Mouse (Mus musculus) heart, embryonic 15.5 days (tissue): ENCODE measurements around the gene Sox5. TPM values are rescaled to one million over a fixed set of nuclear protein-coding genes. Genes with fewer than 3 reads are reported as not detected.

ENCODE experiments used
- ATAC-seq: fragments of 200-750 bp; cut with Nextera tagmentation; replicated peaks from 2 replicates; pipeline ENCODE4 v1.8.0; 2017; ENCODE audit warnings: low read depth, moderate TSS enrichment; ENCODE audit not compliant: insufficient number of reproducible peaks, insufficient read depth, low FRiP score
- H3K27ac ChIP-seq: fragments of 300-500 bp; sonication (generic); 2 replicates; pipeline ENCODE4 v1.5.1; 2015; ENCODE audit warnings: mild to moderate bottlenecking, inconsistent platforms
- H3K27me3 ChIP-seq: fragments of 300-500 bp; sonication (generic); 2 replicates; pipeline ENCODE4 v1.6.1; 2015; ENCODE audit warnings: inconsistent platforms
- H3K36me3 ChIP-seq: fragments of 300-500 bp; sonication (generic); 2 replicates; pipeline ENCODE4 v1.6.1; 2015; ENCODE audit warnings: mild to moderate bottlenecking, inconsistent platforms
- H3K4me1 ChIP-seq: fragments of 300-500 bp; sonication (generic); replicated peaks from 2 replicates; pipeline ENCODE4 v1.6.1; 2015; ENCODE audit warnings: inconsistent platforms
- H3K4me2 ChIP-seq: fragments of 300-500 bp; sonication (generic); 2 replicates; pipeline ENCODE4 v1.6.1; 2015; ENCODE audit warnings: inconsistent platforms, mild to moderate bottlenecking, moderate library complexity
- H3K4me3 ChIP-seq: fragments of 300-500 bp; sonication (generic); 2 replicates; pipeline ENCODE4 v1.5.1; 2015; ENCODE audit warnings: mild to moderate bottlenecking, inconsistent platforms
- H3K9ac ChIP-seq: fragments of 300-500 bp; sonication (generic); 2 replicates; pipeline ENCODE4 v1.6.1; 2015; ENCODE audit warnings: mild to moderate bottlenecking, inconsistent platforms
- H3K9me3 ChIP-seq: fragments of 300-500 bp; sonication (generic); replicated peaks from 2 replicates; pipeline ENCODE4 v1.6.1; 2016; ENCODE audit warnings: inconsistent platforms
- WGBS: fragments of 180-500 bp; shearing (Covaris S2); methylation state at CpG from one replicate; pipeline ENCODE4 v1.1.7; 2015; ENCODE audit warnings: mixed read lengths; 5-methylcytosine and 5-hydroxymethylcytosine counted together
- polyA plus RNA-seq: library from polyadenylated mRNA; unstranded; fragments of >200 nt; fragmentation: Nextera tagmentation; extraction: Ambion mirVana; gene quantifications from 2 replicates; pipeline ENCODE4 v1.2.1, GENCODE M21; 2015

The Sox5 gene
- polyA plus RNA-seq, 1 experiment from 2014 or later: 8.9 TPM

DNA sequence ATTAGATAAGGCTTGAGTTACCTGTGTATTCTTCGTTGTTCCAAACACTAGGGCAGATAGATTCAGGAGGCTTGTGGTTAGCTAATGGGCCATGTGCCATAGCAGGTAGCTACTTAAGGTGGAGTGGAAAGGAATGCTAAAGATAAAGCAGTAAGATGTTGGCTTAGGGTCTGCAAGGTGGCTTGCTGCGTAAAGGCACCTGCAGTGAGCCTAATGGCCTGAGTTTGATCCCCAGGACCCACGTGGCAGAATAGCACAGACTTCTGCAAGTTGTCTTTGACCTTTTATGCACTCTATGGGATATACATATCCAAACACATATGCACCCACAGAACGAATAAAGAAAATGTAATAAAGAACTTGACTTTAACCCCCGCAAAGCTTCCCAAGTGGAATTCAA, 181.4 kb downstream of the Sox5 start:
- H3K4me1 ChIP-seq: no peaks in the 10 kb centered on the region
- H3K9me3 ChIP-seq: no peaks in the 10 kb centered on the region
- H3K36me3 ChIP-seq: no peaks in the 10 kb centered on the region
- no peak overlapping the region for H3K9ac ChIP-seq
- 77% methylated on average over 5 of the region's 5 CpGs for WGBS
- no peak for ATAC-seq
- no peak overlapping the region for H3K4me3 ChIP-seq
- H3K27me3 ChIP-seq: no peaks in the 10 kb centered on the region
- no peak overlapping the region for H3K27ac ChIP-seq
- H3K4me2 ChIP-seq: no peak overlapping the region

DNA sequence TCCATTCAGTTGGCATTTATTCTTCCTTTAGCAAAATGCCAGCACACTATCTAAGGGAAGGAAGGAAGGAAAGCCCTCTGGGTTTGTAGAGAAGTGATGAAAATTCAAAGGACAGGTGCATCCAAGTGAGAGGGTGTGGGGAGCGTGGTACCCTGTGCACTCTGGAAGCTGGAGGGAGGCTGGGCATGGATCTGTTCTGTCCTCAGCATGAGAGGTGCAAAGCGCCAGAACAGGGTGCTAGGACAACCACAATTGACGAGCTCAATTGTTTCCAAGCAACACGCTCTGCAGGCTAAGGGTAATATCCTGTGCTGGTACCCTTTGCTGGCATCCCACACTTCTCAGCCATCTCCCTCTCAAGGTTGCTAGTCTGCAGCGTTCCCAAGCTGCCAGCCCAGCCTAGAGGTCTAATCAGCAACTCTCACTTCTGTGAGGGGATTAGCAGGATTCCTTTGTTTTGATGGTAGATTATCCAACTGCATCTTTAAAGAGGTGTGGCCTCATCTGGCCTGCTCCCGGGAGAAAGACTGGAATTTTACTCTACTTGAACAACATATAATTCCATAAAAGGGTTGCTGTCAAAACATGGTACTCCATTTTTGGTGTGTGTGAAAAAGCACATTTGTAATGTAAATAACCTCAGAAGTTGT, 183.3 kb downstream of the Sox5 start:
- H3K4me1 ChIP-seq: no peaks in the 10 kb centered on the region

DNA sequence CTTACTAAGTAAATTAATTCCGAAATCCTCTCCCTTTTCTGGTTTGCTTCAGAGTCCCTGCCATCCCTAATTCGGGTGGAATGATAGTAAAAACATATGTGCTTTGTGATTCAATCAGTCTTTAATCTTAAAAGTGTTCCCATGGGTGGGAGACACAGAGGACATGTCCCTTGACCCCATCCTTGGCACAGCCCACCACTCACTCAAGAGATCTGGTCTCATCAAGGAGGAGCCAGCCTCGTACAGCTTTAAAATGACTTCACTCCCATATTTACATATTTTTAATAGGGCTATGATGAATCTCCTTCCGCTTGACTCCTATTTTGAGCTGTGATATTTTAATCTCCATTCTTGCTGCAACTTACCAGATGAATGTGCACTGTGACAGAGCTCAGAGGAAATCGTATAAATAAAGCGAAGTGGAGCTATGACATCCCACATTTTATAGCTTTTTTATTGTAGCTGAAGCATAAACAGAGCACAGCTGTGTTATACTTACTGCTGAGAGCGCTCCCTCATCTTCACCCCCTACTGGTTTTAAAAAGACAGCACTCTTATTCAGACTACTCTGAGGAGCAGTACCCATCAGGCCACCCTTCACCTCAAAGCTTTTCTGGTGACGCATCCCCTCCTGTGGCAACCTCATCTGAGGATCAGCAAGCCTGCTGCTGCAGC, 185.1 kb downstream of the Sox5 start:
- no peaks in the 10 kb centered on the region for H3K36me3 ChIP-seq
- H3K4me2 ChIP-seq: no peak overlapping the region
- H3K9me3 ChIP-seq: no peaks in the 10 kb centered on the region
- H3K4me1 ChIP-seq: no peaks in the 10 kb centered on the region
- no peak overlapping the region for H3K9ac ChIP-seq
- H3K27me3 ChIP-seq: no peaks in the 10 kb centered on the region
- H3K27ac ChIP-seq: no peak overlapping the region
- ATAC-seq: no peak
- H3K4me3 ChIP-seq: no peak overlapping the region
- 63% methylated on average over 8 of the region's 8 CpGs for WGBS

More for the DNA sequence above, 183.3 kb downstream of the Sox5 start:
- no peaks in the 10 kb centered on the region for H3K27me3 ChIP-seq
- no peaks in the 10 kb centered on the region for H3K36me3 ChIP-seq
- no peak overlapping the region for H3K27ac ChIP-seq
- H3K4me2 ChIP-seq: no peak overlapping the region
- 37% methylated on average over 6 of the region's 6 CpGs for WGBS
- H3K9me3 ChIP-seq: no peaks in the 10 kb centered on the region
- H3K4me3 ChIP-seq: no peak overlapping the region
- no peak for ATAC-seq
- no peak overlapping the region for H3K9ac ChIP-seq

DNA sequence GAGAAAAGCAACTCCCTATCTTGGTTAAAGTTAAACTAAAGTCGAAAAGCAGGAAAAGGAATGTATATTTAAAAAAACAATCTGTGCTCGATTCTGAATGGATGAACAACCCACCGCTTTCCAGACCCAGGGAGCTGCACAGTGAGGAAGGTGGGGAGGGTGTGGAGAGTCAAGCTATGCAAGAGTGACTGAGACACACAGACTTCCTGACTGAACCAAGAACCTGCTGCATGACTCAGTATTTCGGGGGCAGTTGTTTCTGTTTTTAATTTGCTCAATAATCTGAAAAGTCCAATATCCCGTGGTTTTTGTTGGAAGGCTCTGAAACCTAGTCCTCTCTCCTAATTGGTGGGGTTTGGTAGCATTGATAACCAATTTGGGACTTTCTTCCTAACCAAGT, 196.9 kb downstream of the Sox5 start:
- Histone ChIP-seq H3K27me3 (no peaks in the 10 kb centered on the region), H3K9ac (no peak overlapping the region), H3K36me3 (no peaks in the 10 kb centered on the region), H3K4me1 (0 out of 2 replicates have a peak, but pooled peaks cover 2% of the 10 kb centered on the region), H3K4me3 (no peak overlapping the region), H3K9me3 (no peaks in the 10 kb centered on the region), H3K4me2 (no peak overlapping the region), H3K27ac (no peak overlapping the region)
- no peak for ATAC-seq
- WGBS: 55% methylated on average over 5 of the region's 5 CpGs

DNA sequence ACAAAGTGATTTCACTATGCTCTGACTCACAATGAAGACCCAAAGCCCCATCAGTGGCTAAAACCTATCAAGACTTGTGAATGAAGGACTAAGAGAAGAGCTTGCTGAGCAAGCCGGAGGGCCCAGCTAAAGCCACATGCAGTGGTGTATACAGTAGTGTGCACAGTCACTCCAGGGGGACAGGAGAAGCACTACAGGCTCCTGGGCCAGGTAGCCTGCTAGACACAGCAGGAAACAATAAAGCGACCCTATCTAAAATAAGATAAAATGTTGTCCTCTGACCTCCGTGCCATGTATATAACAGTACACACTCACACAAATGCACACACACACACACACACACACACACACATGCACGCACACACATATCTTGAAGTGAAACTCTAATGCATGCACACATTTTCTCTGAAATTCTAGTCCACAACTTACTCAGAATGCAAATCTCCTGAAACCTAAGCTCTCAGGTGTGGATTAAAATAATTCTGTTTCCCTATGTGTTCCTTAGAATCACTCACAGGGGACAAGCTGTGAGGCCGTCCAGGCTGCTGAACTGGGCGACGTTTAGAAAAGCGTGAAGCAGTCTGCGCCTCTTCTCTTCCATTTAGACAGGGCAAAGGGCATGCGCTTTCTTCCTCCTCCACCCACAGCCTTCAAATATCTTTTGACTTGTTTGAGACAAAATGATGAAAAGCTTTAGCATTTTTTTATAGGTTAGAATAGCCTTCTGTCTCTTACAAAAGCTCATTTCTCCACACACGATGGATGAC, 197.5 kb downstream of the Sox5 start:
- Histone ChIP-seq H3K4me2 (no peak overlapping the region), H3K9ac (no peak overlapping the region), H3K27me3 (no peaks in the 10 kb centered on the region), H3K4me1 (0 out of 2 replicates have a peak, but pooled peaks cover 2% of the 10 kb centered on the region), H3K36me3 (no peaks in the 10 kb centered on the region), H3K4me3 (no peak overlapping the region), H3K27ac (no peak overlapping the region), H3K9me3 (no peaks in the 10 kb centered on the region)
- 69% methylated on average over 11 of the region's 11 CpGs for WGBS
- ATAC-seq: no peak

DNA sequence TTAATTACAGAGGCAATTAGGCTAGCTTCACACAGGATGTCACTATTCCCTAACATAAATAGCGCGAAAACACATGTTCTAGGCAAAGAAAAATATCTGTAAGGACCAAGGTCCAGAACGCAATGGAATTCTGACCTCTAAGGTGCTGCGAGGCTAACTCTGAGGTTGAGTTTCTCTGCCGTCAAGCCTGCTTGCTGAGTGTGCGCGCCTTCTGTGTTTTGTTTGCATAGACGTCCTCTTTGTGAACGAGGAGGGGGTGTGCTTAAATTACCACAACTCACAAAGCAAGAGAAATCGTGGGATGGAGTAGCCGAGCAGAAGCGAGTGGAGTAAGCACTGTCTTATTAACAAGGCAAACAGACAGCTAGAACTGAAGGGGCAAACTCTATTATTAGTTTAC, 202.5 kb downstream of the Sox5 start:
- Histone ChIP-seq H3K27me3 (no peaks in the 10 kb centered on the region), H3K4me3 (no peak overlapping the region), H3K4me1 (no peaks in the 10 kb centered on the region), H3K9ac (no peak overlapping the region), H3K4me2 (no peak overlapping the region), H3K27ac (no peak overlapping the region), H3K9me3 (no peaks in the 10 kb centered on the region), H3K36me3 (no peaks in the 10 kb centered on the region)
- WGBS: 65% methylated on average over 12 of the region's 12 CpGs
- ATAC-seq: no peak

DNA sequence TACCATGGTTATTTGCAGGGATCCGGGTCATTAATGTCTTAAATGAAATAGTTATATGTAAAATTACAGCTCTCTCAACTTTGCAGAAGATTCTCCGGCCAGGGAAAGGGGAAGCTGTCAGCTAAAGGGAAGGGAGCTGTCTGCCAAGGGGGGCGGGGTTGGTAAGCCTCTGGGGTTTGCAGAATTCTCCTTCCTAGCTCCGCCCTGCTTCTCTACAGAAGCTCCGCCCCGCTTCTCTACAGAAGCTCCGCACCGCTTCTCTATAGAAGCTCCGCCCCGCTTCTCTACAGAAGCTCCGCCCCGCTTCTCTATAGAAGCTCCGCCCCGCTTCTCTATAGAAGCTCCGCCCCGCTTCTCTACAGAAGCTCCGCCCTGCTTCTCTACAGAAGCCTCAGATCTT, 210.9 kb downstream of the Sox5 start:
- no peak for ATAC-seq
- Histone ChIP-seq H3K4me3 (no peak overlapping the region), H3K9ac (no peak overlapping the region), H3K27me3 (no peaks in the 10 kb centered on the region), H3K36me3 (no peaks in the 10 kb centered on the region), H3K4me1 (no peaks in the 10 kb centered on the region), H3K27ac (no peak overlapping the region), H3K4me2 (no peak overlapping the region), H3K9me3 (no peaks in the 10 kb centered on the region)
- 59% methylated on average over 17 of the region's 17 CpGs for WGBS

DNA sequence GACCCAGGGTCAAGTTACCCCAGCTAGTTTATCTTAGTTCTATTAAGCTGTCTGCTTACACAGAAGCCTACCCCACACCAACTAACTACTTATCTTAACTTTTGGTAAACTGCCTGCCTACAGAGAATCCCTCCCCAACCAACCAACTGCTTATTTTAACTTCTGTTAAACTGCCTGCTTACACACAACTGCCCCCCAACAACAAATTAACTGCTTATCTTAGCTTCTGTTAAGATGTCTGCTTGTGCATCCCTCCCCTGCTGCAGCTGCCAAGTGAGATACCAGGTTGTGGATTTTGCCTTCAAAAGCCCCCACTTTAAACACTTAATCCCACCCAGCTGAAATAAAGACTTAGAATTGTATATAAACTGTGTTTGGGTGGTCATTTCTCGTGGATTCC, 215.9 kb downstream of the Sox5 start:
- 0 out of 2 replicates have a peak, but pooled peaks cover 3% of the 10 kb centered on the region for H3K9me3 ChIP-seq
- ATAC-seq: no peak
- H3K27me3 ChIP-seq: no peaks in the 10 kb centered on the region
- no peaks in the 10 kb centered on the region for H3K36me3 ChIP-seq
- H3K4me2 ChIP-seq: no peak overlapping the region
- H3K27ac ChIP-seq: no peak overlapping the region
- H3K4me1 ChIP-seq: no peaks in the 10 kb centered on the region
- WGBS: 75% methylated on average over 1 of the region's 1 CpGs
- H3K4me3 ChIP-seq: no peak overlapping the region
- no peak overlapping the region for H3K9ac ChIP-seq

DNA sequence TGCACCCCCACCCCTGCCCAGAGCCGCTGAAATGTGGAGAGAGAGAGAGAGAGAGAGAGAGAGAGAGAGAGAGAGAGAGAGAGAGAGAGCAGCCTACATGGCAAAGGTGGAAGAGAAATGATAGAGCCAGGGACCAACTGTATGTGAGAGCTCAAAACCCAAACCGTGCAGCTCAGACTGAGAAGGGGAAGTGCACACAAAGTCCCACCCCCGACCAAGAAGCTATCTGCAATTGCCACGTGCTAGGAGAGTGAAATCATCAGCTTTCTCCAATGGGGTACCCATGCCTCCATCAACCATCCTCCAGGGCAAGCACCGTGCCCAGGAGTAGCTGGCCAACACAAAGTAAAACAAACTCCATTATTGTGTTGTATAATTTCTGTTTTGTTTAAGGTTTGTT, 220.1 kb downstream of the Sox5 start:
- Histone ChIP-seq H3K9me3 (0 out of 2 replicates have a peak, but pooled peaks cover 3% of the 10 kb centered on the region), H3K36me3 (no peaks in the 10 kb centered on the region), H3K27me3 (no peaks in the 10 kb centered on the region), H3K4me2 (no peak overlapping the region), H3K27ac (no peak overlapping the region), H3K4me1 (no peaks in the 10 kb centered on the region), H3K4me3 (no peak overlapping the region), H3K9ac (no peak overlapping the region)
- no peak for ATAC-seq
- 61% methylated on average over 5 of the region's 5 CpGs for WGBS

DNA sequence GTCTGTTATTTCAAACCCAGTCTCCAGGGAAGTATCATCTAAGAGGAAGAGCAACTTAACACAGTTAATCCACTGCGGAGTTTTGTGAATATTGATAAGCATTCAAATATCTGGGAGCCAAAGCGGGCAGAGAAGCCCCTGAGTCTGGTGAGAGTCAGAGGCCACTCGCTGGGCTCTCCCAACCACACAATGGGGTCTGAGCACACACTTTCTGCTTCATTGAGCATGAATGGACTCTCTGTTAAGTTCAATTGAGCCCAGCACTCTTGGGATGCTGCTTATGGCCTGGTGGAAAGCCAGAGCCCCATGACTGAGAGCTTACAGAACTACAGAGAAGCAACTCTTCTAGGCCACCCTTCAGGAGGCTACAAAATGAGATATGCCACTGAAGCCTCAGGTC, 221.6 kb downstream of the Sox5 start:
- H3K4me1 ChIP-seq: no peaks in the 10 kb centered on the region
- no peaks in the 10 kb centered on the region for H3K27me3 ChIP-seq
- no peak overlapping the region for H3K9ac ChIP-seq
- H3K27ac ChIP-seq: no peak overlapping the region
- no peak overlapping the region for H3K4me3 ChIP-seq
- WGBS: 85% methylated on average over 3 of the region's 3 CpGs
- H3K36me3 ChIP-seq: no peaks in the 10 kb centered on the region
- H3K4me2 ChIP-seq: no peak overlapping the region
- 0 out of 2 replicates have a peak, but pooled peaks cover 3% of the 10 kb centered on the region for H3K9me3 ChIP-seq
- ATAC-seq: no peak

DNA sequence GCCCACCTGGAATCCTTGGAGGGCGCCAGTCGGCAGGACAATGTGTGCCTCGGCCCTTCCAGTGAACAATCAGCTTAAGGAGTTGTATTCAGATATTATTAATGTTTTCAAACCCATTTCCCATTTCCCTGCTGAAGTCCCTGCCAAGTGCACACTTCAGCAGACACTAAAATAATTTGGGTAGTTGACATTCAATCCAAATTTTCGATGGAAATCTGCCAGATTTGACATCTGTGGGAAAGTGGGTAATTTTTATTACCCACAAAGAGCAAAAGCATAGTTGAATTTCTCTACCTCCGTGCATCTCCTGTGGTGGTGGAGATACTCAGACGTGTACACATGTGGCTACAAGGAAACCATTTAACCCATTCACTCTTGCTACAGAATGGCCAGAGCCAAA, 228.3 kb downstream of the Sox5 start:
- no peaks in the 10 kb centered on the region for H3K9me3 ChIP-seq

More for the DNA sequence above, 228.3 kb downstream of the Sox5 start:
- Histone ChIP-seq H3K9ac (no peak overlapping the region), H3K4me1 (no peaks in the 10 kb centered on the region), H3K36me3 (no peaks in the 10 kb centered on the region), H3K4me3 (no peak overlapping the region), H3K27me3 (no peaks in the 10 kb centered on the region), H3K27ac (no peak overlapping the region), H3K4me2 (no peak overlapping the region)
- WGBS: 69% methylated on average over 6 of the region's 6 CpGs
- no peak for ATAC-seq
